Mouse (Mus musculus) stomach, postnatal 0 days (tissue): ENCODE results near the gene Lama2. TPM values are rescaled to one million over a fixed set of nuclear protein-coding genes. Genes with fewer than 3 reads are reported as not detected.

Experiments used
- ATAC-seq: fragments of 200-750 bp; cut with Nextera tagmentation; 2 replicates; pipeline ENCODE4 v1.8.0; 2017; ENCODE audit not compliant: low FRiP score, low TSS enrichment
- DNase-seq: peaks from one replicate; pipeline ENCODE4 v3.0.0-alpha.2; 2016; ENCODE audit warnings: low spot score
- H3K27ac ChIP-seq: fragments of 300-500 bp; sonication (generic); replicated peaks from 2 replicates; pipeline ENCODE4 v1.5.1; 2014; ENCODE audit warnings: mild to moderate bottlenecking, control low read depth
- H3K27me3 ChIP-seq: fragments of 300-500 bp; sonication (generic); 2 replicates; pipeline ENCODE4 v1.6.1; 2014; ENCODE audit warnings: low read length; ENCODE audit not compliant: control insufficient read depth, insufficient read depth
- H3K36me3 ChIP-seq: fragments of 300-500 bp; sonication (generic); 2 replicates; pipeline ENCODE4 v1.6.1; 2014; ENCODE audit warnings: low read length, mixed read lengths; ENCODE audit not compliant: control insufficient read depth, insufficient read depth
- H3K4me1 ChIP-seq: fragments of 300-500 bp; sonication (generic); replicated peaks from 2 replicates; pipeline ENCODE4 v1.6.1; 2014; ENCODE audit warnings: antibody characterized with exemption; ENCODE audit not compliant: control insufficient read depth, insufficient read depth
- H3K4me2 ChIP-seq: fragments of 300-500 bp; sonication (generic); replicated peaks from 2 replicates; pipeline ENCODE4 v1.6.1; 2014; ENCODE audit warnings: low read depth, mild to moderate bottlenecking, control low read depth, moderate library complexity
- H3K4me3 ChIP-seq: fragments of 300-500 bp; sonication (generic); 2 replicates; pipeline ENCODE4 v1.5.1; 2014; ENCODE audit warnings: low read depth, low read length, control low read depth
- H3K9ac ChIP-seq: fragments of 300-500 bp; sonication (generic); 2 replicates; pipeline ENCODE4 v1.6.1; 2014; ENCODE audit warnings: mild to moderate bottlenecking, low read length, control low read depth, mixed read lengths
- H3K9me3 ChIP-seq: fragments of 300-500 bp; sonication (generic); 2 replicates; pipeline ENCODE4 v1.6.1; 2016; ENCODE audit warnings: low read length; ENCODE audit not compliant: control insufficient read depth
- CTCF ChIP-seq: IDR thresholded peaks from 2 replicates; pipeline ENCODE4 v1.5.1; 2016; ENCODE audit warnings: antibody characterized with exemption, low read depth, mild to moderate bottlenecking, moderate library complexity
- EP300 ChIP-seq: optimal IDR thresholded peaks from 2 replicates; pipeline ENCODE3; 2016; ENCODE audit warnings: antibody characterized with exemption
- WGBS: fragments of 180-500 bp; shearing (Covaris S2); extraction: QIAGEN DNeasy Blood & Tissue Kit; methylation state at CpG from one replicate; pipeline ENCODE4 v1.1.7; 2014; 5-methylcytosine and 5-hydroxymethylcytosine counted together
- polyA plus RNA-seq: library from polyadenylated mRNA; unstranded; fragments of >200 nt; fragmentation: Nextera tagmentation; extraction: Ambion mirVana; gene quantifications from 2 replicates; pipeline ENCODE4 v1.2.1, GENCODE M21; 2015

The Lama2 gene
- polyA plus RNA-seq, 1 experiment from 2014 or later: 12.8 TPM

- no peaks in the 10 kb centered on the region for H3K36me3 ChIP-seq
- H3K27me3 ChIP-seq: no peaks in the 10 kb centered on the region
- H3K9ac ChIP-seq: no peak overlapping the region
- DNase-seq (no peak), ATAC-seq (no peak)
- no peak overlapping the region for H3K4me3 ChIP-seq
- TF ChIP-seq CTCF (no peak), EP300 (no peak)
- H3K27ac ChIP-seq: no peak overlapping the region
- H3K4me2 ChIP-seq: no peak overlapping the region
- H3K9me3 ChIP-seq: no peaks in the 10 kb centered on the region
- 23% methylated on average over 3 of the region's 3 CpGs for WGBS
- no peaks in the 10 kb centered on the region for H3K4me1 ChIP-seq
These were observed 479.1 kb downstream of the Lama2 start for GRCm38 (mm10) chr10:27140422-27140821.

GRCm38 (mm10) chr10:27135768-27136167, 483.8 kb downstream of the Lama2 start:
- 85% methylated on average over 1 of the region's 1 CpGs for WGBS
- Histone ChIP-seq H3K36me3 (no peaks in the 10 kb centered on the region), H3K9ac (no peak overlapping the region), H3K9me3 (no peaks in the 10 kb centered on the region), H3K4me1 (no peaks in the 10 kb centered on the region), H3K27me3 (no peaks in the 10 kb centered on the region), H3K4me3 (no peak overlapping the region), H3K27ac (no peak overlapping the region), H3K4me2 (no peak overlapping the region)
- no peak for TF ChIP-seq EP300
- no peak for TF ChIP-seq CTCF
- ATAC-seq (no peak), DNase-seq (no peak)

GRCm38 (mm10) chr10:27133135-27133534, 486.4 kb downstream of the Lama2 start:
- DNase-seq (peak; percentile 53), ATAC-seq (no peak)
- H3K27me3 ChIP-seq: no peaks in the 10 kb centered on the region
- no peak for TF ChIP-seq EP300
- peak; percentile 93 for TF ChIP-seq CTCF
- no peaks in the 10 kb centered on the region for H3K9me3 ChIP-seq
- 2% methylated on average over 1 of the region's 1 CpGs for WGBS
- no peak overlapping the region for H3K4me2 ChIP-seq
- H3K27ac ChIP-seq: no peak overlapping the region
- no peaks in the 10 kb centered on the region for H3K4me1 ChIP-seq
- H3K36me3 ChIP-seq: no peaks in the 10 kb centered on the region
- no peak overlapping the region for H3K9ac ChIP-seq
- no peak overlapping the region for H3K4me3 ChIP-seq

GRCm38 (mm10) chr10:27127454-27127853, 492.1 kb downstream of the Lama2 start:
- Histone ChIP-seq H3K27me3 (no peaks in the 10 kb centered on the region), H3K4me2 (no peak overlapping the region), H3K36me3 (no peaks in the 10 kb centered on the region), H3K4me1 (no peaks in the 10 kb centered on the region), H3K9ac (no peak overlapping the region), H3K4me3 (no peak overlapping the region), H3K9me3 (no peaks in the 10 kb centered on the region), H3K27ac (no peak overlapping the region)
- ATAC-seq: no peak
- DNase-seq: no peak
- TF ChIP-seq CTCF (no peak), EP300 (no peak)
- WGBS: 64% methylated on average over 2 of the region's 2 CpGs

- TF ChIP-seq EP300: no peak
- DNase-seq (no peak), ATAC-seq (no peak)
- no peak overlapping the region for H3K4me3 ChIP-seq
- WGBS: 58% methylated on average over 5 of the region's 5 CpGs
- H3K4me2 ChIP-seq: no peak overlapping the region
- H3K4me1 ChIP-seq: no peaks in the 10 kb centered on the region
- no peaks in the 10 kb centered on the region for H3K27me3 ChIP-seq
- no peaks in the 10 kb centered on the region for H3K9me3 ChIP-seq
- no peaks in the 10 kb centered on the region for H3K36me3 ChIP-seq
- H3K9ac ChIP-seq: no peak overlapping the region
- no peak overlapping the region for H3K27ac ChIP-seq
These were observed 495.8 kb downstream of the Lama2 start for GRCm38 (mm10) chr10:27123763-27124162.

GRCm38 (mm10) chr10:27117815-27118214, 501.7 kb downstream of the Lama2 start:
- Histone ChIP-seq H3K36me3 (no peaks in the 10 kb centered on the region), H3K4me1 (no peaks in the 10 kb centered on the region), H3K9ac (no peak overlapping the region), H3K4me3 (no peak overlapping the region), H3K27ac (no peak overlapping the region), H3K9me3 (no peaks in the 10 kb centered on the region), H3K4me2 (no peak overlapping the region), H3K27me3 (no peaks in the 10 kb centered on the region)
- 80% methylated on average over 3 of the region's 3 CpGs for WGBS
- TF ChIP-seq EP300: no peak
- ATAC-seq (no peak), DNase-seq (no peak)
